Mouse (Mus musculus): ENCODE results near the gene Tmem94. TPM values are rescaled to one million over a fixed set of nuclear protein-coding genes. Genes with fewer than 3 reads are reported as not detected.
A peak's percentile ranks its signal among the peaks of the same experiment; 100 is the strongest.
"Not testable (repeated sequence)": the region's sequence is repeated elsewhere in the genome, so short reads cannot be mapped to it uniquely, and the experiment has no call there.

Gene Tmem94
- 49.7 and 57.3 TPM in 2 replicates for polyA plus RNA-seq (2012; rRNA removed)

- peak; percentile 93 to 99 for DNase-seq (ENCODE audit: extremely low spot score in 1 of 2, low spot score in 1 of 2)
Measured at GRCm38 (mm10) chr11:115765103-115765606, at the start of gene Tmem94. Gene Tmem94, plus strand, starts transcription at chr11:115765433.

- no peak for DNase-seq (ENCODE audit: extremely low spot score in 1 of 2, low spot score in 1 of 2)
Measured at GRCm38 (mm10) chr11:115716410-115717338, 48.6 kb upstream of the Tmem94 start.

- peak in 1 of 2 experiments; percentile 32 for DNase-seq (ENCODE audit: extremely low spot score in 1 of 2, low spot score in 1 of 2)
Measured at GRCm38 (mm10) chr11:115717660-115718390, 47.4 kb upstream of the Tmem94 start.

DNA sequence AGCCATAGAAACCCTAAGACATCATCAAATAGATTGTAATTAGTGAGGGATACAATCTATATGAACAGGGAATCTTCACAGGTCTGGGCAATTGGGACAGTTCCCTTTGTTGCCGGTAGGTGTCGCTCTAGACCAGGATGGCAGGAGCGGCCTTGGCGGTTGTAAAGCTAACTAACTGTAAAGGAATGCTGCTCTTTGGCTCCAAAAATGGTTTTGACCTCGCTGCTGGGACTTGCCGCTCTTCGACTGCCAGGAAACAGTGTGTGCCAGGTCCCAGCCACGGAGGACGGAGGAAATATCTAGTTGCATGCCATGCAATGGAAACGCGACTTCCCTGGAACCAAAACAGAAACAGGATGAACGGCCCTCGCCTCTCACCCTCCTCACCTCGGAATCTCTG, 42.6 kb upstream of the Tmem94 start:
- peak; percentile 41 to 92 for DNase-seq (ENCODE audit: extremely low spot score in 1 of 2, low spot score in 1 of 2)

DNA sequence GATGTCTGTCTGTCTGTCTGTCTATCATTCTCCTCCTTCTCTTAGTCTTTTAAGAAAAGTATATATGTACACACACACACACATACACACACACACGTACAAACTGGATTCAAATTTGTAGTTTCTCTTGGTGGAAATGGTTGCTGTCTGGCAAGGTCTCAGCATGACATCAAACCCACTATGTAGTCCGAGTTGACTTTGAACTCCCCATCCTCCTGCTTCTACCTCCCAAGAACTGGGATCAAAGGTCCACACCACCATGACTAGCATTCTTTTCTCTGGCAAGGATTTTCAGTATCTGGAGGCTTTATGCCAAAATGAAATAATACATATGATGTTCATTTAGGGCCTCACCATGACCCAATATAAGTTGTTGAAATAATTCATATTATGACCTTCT, 42.0 kb upstream of the Tmem94 start:
- no peak for DNase-seq (ENCODE audit: extremely low spot score in 1 of 2, low spot score in 1 of 2)

DNA sequence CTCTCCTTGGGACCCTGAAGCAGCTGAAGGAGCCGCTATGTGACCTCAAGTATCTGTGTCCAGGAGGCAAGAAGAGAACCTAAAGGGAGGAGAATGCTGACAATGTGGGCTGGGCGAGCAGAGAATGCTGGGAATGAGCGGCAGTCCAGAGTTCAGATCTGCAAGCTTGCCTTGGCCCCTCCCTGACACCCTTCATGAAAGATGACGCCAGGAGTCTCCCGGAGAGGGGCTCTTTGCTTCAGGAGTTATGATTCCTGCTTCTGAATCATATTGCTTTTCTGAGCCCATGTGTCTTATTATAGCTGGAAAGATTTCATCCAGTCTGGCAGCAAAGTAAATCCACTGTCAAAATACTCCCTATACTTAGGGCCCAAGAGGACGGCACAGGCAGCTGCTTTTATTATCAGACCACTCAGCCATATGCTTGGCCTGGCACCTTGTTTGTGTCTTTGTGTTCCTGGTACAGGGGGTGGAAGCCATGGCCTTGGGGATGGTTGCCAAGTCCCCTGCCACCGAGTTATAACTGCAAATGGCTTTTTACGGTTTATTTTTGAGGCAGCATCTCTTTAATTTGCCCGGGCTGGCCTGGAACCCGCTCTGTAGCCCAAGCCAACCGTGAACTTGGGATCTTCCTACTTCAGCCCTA, 31.1 kb upstream of the Tmem94 start:
- peak in 1 of 2 experiments; percentile 37 for DNase-seq (ENCODE audit: extremely low spot score in 1 of 2, low spot score in 1 of 2)

- DNase-seq (ENCODE audit: extremely low spot score in 1 of 2, low spot score in 1 of 2), result no peak
Measured at GRCm38 (mm10) chr11:115737608-115738208, 27.5 kb upstream of the Tmem94 start.

GRCm38 (mm10) chr11:115738275-115738885, 26.9 kb upstream of the Tmem94 start:
- no peak for DNase-seq (ENCODE audit: extremely low spot score in 1 of 2, low spot score in 1 of 2)

- no peak for DNase-seq (ENCODE audit: extremely low spot score in 1 of 2, low spot score in 1 of 2)
Measured at GRCm38 (mm10) chr11:115741070-115741469, 24.2 kb upstream of the Tmem94 start.

DNA sequence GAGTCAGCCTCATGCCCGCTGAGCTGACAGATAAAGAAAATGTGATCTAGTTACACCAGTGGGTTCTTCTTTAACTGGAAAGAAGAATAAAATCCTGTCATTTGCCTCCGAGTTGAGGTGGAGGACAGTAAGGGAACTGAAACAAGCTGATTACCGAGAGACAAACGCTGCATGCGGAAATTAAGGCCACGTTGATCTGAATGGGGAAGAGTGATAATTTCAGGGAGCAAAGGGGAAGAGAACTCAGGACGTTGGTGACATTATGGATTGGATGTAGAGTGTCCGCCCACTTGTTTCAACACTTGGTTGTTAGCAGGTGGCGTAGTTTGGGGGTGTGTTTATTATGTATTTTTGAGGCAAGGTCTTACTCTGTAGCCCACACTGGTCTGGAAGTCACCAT, 22.3 kb upstream of the Tmem94 start:
- no peak for DNase-seq (ENCODE audit: extremely low spot score in 1 of 2, low spot score in 1 of 2)

- DNase-seq (ENCODE audit: extremely low spot score in 1 of 2, low spot score in 1 of 2), result no peak
Measured at GRCm38 (mm10) chr11:115744385-115744784, 20.8 kb upstream of the Tmem94 start.

- DNase-seq (ENCODE audit: extremely low spot score in 1 of 2, low spot score in 1 of 2), result no peak
Measured at GRCm38 (mm10) chr11:115746109-115746508, 19.1 kb upstream of the Tmem94 start.

GRCm38 (mm10) chr11:115746762-115747161, 18.5 kb upstream of the Tmem94 start:
- DNase-seq (ENCODE audit: extremely low spot score in 1 of 2, low spot score in 1 of 2), result no peak

DNA sequence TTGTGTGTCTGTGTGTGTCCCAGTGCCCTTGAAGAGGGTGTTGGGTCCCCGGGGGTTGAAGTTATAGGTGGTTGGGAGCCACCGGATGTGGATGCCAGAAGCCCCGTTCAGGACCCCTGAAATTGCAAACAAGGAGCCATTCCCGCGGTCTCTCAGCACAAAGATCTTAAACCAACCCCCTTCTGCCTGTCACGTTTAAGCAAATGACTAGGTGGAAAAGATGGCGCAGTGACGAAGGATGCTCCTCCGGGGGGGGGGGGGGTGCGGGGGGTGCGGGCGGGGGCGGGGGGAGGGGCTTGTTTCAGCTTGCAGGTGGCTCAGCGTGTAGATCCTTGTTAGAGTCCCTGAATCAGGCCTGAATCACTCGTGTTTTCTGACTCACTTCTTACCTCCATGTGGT, 17.9 kb upstream of the Tmem94 start:
- DNase-seq (ENCODE audit: extremely low spot score in 1 of 2, low spot score in 1 of 2), result no peak

- no peak for DNase-seq (ENCODE audit: extremely low spot score in 1 of 2, low spot score in 1 of 2)
Measured at GRCm38 (mm10) chr11:115749834-115750233, 15.4 kb upstream of the Tmem94 start.

DNA sequence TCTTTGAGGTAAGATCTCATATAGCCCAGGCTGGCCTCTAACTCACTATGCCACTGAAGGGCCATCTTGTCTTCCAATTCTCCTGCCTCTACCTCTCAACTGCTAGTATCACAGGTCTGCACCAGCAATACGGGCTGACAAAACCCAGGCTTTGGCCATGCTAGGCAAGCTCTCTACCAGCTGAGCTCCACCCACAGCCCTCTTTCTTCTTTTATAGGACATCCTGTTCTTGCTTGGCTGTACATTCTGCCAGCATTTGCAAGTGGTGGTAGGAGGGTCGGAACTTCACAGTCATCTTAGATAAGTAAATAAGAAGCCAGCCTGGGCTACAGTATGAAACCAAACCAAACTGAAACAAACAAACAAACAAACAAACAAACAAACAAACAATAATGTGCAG, 13.5 kb upstream of the Tmem94 start:
- DNase-seq (ENCODE audit: extremely low spot score in 1 of 2, low spot score in 1 of 2), result no peak

- DNase-seq (ENCODE audit: extremely low spot score in 1 of 2, low spot score in 1 of 2), result no peak
Measured at GRCm38 (mm10) chr11:115752653-115753052, 12.6 kb upstream of the Tmem94 start.

- DNase-seq (ENCODE audit: extremely low spot score in 1 of 2, low spot score in 1 of 2), result no peak
Measured at GRCm38 (mm10) chr11:115753485-115753884, 11.7 kb upstream of the Tmem94 start.

DNA sequence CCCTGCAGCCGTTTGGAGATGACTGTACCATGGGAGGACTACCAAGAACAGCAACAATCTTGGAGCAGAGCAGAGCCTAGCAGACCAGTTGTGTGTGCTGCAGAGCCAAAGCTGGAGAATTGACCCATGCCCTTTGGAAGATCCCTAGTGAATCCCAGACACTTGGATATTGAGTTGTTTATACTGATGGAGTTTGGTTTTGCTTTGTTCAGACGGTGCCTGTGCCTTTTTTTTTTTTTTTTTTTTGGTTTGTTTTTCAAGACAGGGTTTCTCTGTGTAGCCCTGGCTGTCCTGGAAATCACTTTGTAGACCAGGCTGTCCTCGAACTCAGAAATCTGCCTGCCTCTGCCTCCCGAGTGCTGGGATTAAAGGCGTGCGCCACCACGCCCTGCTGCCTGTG, 3.1 kb upstream of the Tmem94 start:
- DNase-seq (ENCODE audit: extremely low spot score in 1 of 2, low spot score in 1 of 2), result not testable (repeated sequence)

- no peak for DNase-seq (ENCODE audit: extremely low spot score in 1 of 2, low spot score in 1 of 2)
Measured at GRCm38 (mm10) chr11:115764698-115765097, 535 bp upstream of the Tmem94 start.

Measured in frontal cortex, adult 2 months (tissue).